Mouse (Mus musculus) intestine, embryonic 16.5 days (tissue): ENCODE results near the gene Atrnl1. TPM values are rescaled to one million over a fixed set of nuclear protein-coding genes. Genes with fewer than 3 reads are reported as not detected.
A peak's percentile ranks its signal among the peaks of the same experiment; 100 is the strongest.

ENCODE experiments used
- ATAC-seq: fragments of 200-750 bp; cut with Nextera tagmentation; 2 replicates; pipeline ENCODE4 v1.8.0; 2017; ENCODE audit warnings: moderate TSS enrichment, moderate library complexity
- H3K27ac ChIP-seq: fragments of 300-500 bp; sonication (generic); 2 replicates; pipeline ENCODE4 v1.5.1; 2014; ENCODE audit warnings: mild to moderate bottlenecking, low read length
- H3K27me3 ChIP-seq: fragments of 300-500 bp; sonication (generic); replicated peaks from 2 replicates; pipeline ENCODE4 v1.6.1; 2014; ENCODE audit warnings: low read length, control low read depth, mixed read lengths; ENCODE audit not compliant: control insufficient read depth, insufficient read depth
- H3K36me3 ChIP-seq: fragments of 300-500 bp; sonication (generic); 2 replicates; pipeline ENCODE4 v1.6.1; 2014; ENCODE audit warnings: low read length, control low read depth; ENCODE audit not compliant: control insufficient read depth, insufficient read depth
- H3K4me1 ChIP-seq: fragments of 300-500 bp; sonication (generic); 2 replicates; pipeline ENCODE4 v1.6.1; 2014; ENCODE audit warnings: low read length, control low read depth, mixed read lengths; ENCODE audit not compliant: control insufficient read depth, insufficient read depth
- H3K4me2 ChIP-seq: fragments of 300-500 bp; sonication (generic); 2 replicates; pipeline ENCODE4 v1.6.1; 2014; ENCODE audit warnings: low read depth, low read length, control low read depth
- H3K4me3 ChIP-seq: fragments of 300-500 bp; sonication (generic); 2 replicates; pipeline ENCODE4 v1.5.1; 2014; ENCODE audit warnings: mild to moderate bottlenecking, low read length
- H3K9ac ChIP-seq: fragments of 300-500 bp; sonication (generic); 2 replicates; pipeline ENCODE4 v1.6.1; 2014; ENCODE audit warnings: low read depth, low read length
- H3K9me3 ChIP-seq: fragments of 300-500 bp; sonication (generic); 2 replicates; pipeline ENCODE4 v1.6.1; 2016; ENCODE audit warnings: low read length, control low read depth; ENCODE audit not compliant: control insufficient read depth
- WGBS: fragments of 180-500 bp; shearing (Covaris S2); extraction: QIAGEN DNeasy Blood & Tissue Kit; methylation state at CpG from one replicate; pipeline ENCODE4 v1.1.7; 2014; 5-methylcytosine and 5-hydroxymethylcytosine counted together
- polyA plus RNA-seq: library from polyadenylated mRNA; unstranded; fragments of >200 nt; fragmentation: Nextera tagmentation; extraction: Ambion mirVana; gene quantifications from 2 replicates; pipeline ENCODE4 v1.2.1, GENCODE M21; 2015

Atrnl1 gene
- polyA plus RNA-seq, 1 experiment from 2014 or later, result 2.8 TPM

DNA sequence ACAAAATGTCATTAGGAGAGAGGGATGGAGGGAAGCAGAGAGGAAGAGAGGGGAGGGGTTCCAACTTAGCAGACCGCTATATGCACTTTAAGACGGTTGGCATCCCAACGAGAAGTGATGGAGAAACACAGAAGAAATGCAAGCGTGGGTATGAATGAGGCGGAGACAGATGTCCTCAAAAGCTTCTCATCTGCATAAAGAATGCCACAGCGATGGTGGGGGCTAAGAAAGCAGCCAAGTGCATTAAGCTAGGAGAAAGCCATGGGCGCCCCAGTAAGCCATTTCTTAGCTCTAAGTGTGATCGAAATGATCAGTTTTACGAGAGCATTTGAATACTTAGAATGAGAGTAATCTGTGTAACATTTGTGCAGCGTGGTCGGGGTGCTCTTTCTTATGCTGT lies 157.8 kb downstream of the Atrnl1 start:
- 86% methylated on average over 11 of the region's 11 CpGs for WGBS
- Histone ChIP-seq H3K4me3 (no peak overlapping the region), H3K27me3 (no peaks in the 10 kb centered on the region), H3K9me3 (no peaks in the 10 kb centered on the region), H3K4me1 (no peaks in the 10 kb centered on the region), H3K4me2 (no peak overlapping the region), H3K9ac (no peak overlapping the region), H3K27ac (no peak overlapping the region), H3K36me3 (no peaks in the 10 kb centered on the region)
- no peak for ATAC-seq

DNA sequence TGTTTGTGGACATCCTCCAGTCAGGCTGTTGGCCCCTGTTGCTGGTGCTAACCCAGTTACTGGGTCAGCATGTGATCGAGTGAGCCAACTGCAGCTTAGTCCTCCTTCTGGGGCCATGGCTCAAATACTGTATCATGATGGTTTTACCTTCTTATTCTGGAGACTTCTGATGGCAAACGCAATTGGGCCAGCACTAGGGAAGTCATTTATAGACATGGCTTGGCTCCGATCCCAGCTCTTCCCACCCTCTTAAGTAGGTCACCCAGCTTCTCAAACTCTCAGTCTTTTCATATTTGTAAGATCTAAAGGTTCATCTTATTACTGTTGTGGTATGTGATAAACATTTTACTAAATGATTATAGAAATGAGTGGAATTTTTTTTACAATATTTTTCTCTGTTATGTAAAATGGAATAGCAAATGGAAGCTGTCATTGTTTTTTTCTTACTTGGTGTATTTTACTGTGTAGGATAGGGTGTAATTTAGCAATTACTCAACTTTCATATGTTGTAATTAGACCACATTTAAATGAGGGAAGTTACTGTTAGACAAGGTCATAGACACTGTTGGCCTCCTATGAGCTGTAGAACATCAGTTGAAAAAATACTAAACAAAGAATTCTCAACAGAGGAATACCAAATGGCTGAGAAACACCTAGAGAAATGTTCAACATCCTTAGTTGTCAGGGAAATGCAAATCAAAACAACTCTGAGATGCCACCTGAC lies 171.7 kb downstream of the Atrnl1 start:
- H3K4me2 ChIP-seq, result no peak overlapping the region
- H3K27ac ChIP-seq, result no peak overlapping the region
- 84% methylated on average over 3 of the region's 3 CpGs for WGBS
- no peak for ATAC-seq
- H3K9me3 ChIP-seq, result no peaks in the 10 kb centered on the region
- no peak overlapping the region for H3K4me3 ChIP-seq
- no peaks in the 10 kb centered on the region for H3K4me1 ChIP-seq
- H3K36me3 ChIP-seq, result no peaks in the 10 kb centered on the region
- no peaks in the 10 kb centered on the region for H3K27me3 ChIP-seq
- no peak overlapping the region for H3K9ac ChIP-seq

DNA sequence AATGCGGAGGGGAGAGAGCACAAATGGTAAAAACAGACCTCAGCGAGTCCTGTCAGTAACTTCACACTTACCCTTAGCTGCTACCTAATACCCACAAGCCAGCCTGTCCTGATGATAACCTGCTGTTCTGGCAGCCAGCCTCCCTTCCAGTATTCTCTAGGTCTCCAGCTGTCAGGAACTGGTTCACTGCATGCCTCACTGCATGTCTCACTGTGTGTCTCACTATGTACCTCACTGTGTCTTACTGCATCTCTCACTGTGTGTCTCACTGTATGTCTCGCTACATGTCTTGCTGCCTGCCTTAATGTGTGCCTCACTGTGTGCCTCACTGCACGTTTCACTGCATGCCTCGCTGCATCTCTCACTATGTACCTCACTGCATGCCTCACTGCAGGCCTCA lies 175.9 kb downstream of the Atrnl1 start:
- Histone ChIP-seq H3K36me3 (no peaks in the 10 kb centered on the region), H3K4me2 (no peak overlapping the region), H3K4me1 (no peaks in the 10 kb centered on the region), H3K27me3 (no peaks in the 10 kb centered on the region), H3K4me3 (no peak overlapping the region), H3K27ac (no peak overlapping the region), H3K9ac (no peak overlapping the region), H3K9me3 (no peaks in the 10 kb centered on the region)
- ATAC-seq, result no peak
- WGBS, result 80% methylated on average over 5 of the region's 5 CpGs

DNA sequence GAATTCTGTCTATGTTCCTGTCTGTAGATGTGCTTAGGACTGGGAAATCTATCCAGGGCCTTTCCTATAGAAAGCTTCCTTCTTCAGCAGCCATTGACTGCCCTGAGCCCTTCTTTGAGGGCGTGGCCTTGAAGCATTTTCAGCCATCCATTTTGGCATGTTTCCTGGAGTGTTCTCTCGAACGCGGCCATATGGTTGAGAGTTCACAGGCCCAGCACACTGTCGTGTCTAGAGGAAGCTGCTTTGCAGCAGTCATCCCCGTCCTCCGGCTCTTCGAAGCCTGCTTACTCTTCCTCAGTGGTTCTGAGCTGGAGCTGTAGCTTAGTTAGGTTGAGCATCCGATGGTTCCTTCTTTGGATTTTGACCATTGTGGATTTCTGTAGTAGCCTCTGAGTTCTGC lies 191.4 kb downstream of the Atrnl1 start:
- WGBS, result 66% methylated on average over 9 of the region's 9 CpGs
- Histone ChIP-seq H3K4me2 (no peak overlapping the region), H3K4me3 (no peak overlapping the region), H3K27me3 (no peaks in the 10 kb centered on the region), H3K4me1 (peaks cover 6% of the 10 kb centered on the region), H3K9ac (no peak overlapping the region), H3K36me3 (no peaks in the 10 kb centered on the region), H3K9me3 (no peaks in the 10 kb centered on the region), H3K27ac (peak overlapping the region; percentile 30; the same call in 1 of the 2 replicates)
- ATAC-seq, result no peak

DNA sequence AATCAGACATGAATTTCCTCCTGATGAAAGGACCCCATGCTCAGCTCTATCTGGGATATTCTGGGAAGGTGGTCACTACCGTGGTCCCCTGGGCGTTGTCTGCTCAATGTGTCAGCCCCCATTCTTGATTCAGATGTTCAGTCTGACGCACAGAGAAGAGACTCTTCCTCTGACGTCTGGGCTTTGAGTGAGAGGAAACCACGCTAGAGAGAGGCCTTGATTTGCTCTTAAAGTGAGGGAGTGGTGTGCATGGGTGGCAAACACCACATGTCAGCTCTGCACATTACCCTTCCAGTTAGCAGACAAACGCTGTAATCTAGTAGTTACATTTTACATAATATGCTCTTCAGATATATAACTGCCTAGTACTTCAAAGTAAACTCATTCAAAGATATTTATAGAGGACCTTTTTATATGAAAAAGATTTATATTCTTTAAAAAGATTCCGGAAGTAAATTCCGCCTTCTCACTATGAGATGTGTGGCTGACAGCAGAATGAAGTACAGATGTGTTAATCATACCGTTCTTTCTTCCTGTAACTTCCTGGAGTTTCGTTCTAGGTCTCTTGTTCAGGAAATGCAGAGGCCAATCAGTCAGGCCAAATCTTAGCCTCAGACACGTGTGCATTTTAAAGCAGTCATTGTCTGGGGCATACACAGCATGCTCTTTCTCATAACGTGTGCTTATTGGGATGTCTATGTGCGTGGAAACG lies 192.1 kb downstream of the Atrnl1 start:
- no peak for ATAC-seq
- Histone ChIP-seq H3K27me3 (no peaks in the 10 kb centered on the region), H3K27ac (peak overlapping the region; percentile 40; the same call in 1 of the 2 replicates), H3K4me1 (peaks cover 6% of the 10 kb centered on the region), H3K9me3 (no peaks in the 10 kb centered on the region), H3K4me3 (no peak overlapping the region), H3K36me3 (no peaks in the 10 kb centered on the region), H3K4me2 (no peak overlapping the region), H3K9ac (no peak overlapping the region)
- 56% methylated on average over 14 of the region's 14 CpGs for WGBS

DNA sequence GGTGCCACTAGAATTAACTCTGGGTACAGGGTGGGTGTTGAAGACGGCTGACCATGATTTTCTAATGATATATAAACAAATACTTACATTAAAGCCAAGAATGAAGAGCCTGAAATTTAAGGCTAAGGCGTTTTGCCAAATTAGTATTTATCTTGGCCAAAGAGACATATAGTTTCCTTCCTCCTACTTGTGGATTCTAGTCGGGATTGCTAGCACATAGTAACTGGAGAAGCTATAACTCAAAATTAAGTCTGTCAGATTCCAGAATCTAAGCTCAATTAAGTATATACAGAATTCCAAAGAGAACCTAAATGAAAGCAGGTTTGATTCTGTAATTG lies 192.6 kb downstream of the Atrnl1 start:
- Histone ChIP-seq H3K27me3 (no peaks in the 10 kb centered on the region), H3K4me1 (peaks cover 6% of the 10 kb centered on the region), H3K9ac (no peak overlapping the region), H3K27ac (no peak overlapping the region), H3K36me3 (no peaks in the 10 kb centered on the region), H3K9me3 (no peaks in the 10 kb centered on the region), H3K4me3 (no peak overlapping the region), H3K4me2 (no peak overlapping the region)
- ATAC-seq, result no peak
- 44% methylated on average over 3 of the region's 3 CpGs for WGBS

DNA sequence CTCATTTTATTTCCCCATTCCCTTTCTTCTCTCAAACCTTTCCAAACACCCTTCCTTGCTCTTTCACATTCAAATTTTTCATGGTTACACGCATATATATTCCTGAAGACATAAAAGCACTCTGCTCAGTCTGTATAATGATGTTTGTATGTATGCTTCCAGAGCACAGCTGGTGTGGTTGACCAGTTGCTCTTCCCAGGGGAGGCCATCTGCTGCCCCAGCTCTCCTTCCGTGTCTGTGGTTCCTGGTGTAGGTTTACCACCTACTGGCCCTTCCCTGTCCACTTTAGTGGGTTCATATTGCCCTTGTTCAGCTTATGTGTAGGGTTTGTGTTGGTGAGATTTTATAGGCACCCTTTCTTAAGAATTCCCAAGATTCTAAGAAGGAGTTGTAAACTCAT lies 197.5 kb downstream of the Atrnl1 start:
- 68% methylated on average over 2 of the region's 2 CpGs for WGBS
- Histone ChIP-seq H3K36me3 (no peaks in the 10 kb centered on the region), H3K4me2 (no peak overlapping the region), H3K9ac (no peak overlapping the region), H3K27ac (no peak overlapping the region), H3K4me3 (no peak overlapping the region), H3K4me1 (no peaks in the 10 kb centered on the region), H3K9me3 (no peaks in the 10 kb centered on the region), H3K27me3 (no peaks in the 10 kb centered on the region)
- ATAC-seq, result no peak

DNA sequence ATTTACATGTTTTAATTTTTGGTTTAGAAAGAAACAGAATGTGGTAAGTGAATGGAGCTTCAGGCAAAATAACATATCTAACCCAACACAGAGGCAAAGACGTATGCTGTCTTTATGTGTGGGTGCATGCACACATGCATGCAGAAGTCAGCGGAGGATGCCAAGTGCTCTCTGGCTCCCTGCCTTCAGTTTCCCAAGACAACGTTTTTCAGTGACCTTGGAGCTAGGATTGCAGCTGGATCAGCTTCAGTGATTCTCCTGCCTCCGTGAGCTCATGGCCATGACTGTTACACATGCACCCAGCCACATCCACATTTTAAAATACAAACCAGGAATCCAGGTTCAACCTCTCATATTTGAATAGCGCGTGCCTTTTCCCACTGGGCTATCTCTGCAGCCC lies 203.5 kb downstream of the Atrnl1 start:
- 77% methylated on average over 6 of the region's 6 CpGs for WGBS
- no peak overlapping the region for H3K27ac ChIP-seq
- no peak overlapping the region for H3K9ac ChIP-seq
- no peak for ATAC-seq
- no peaks in the 10 kb centered on the region for H3K4me1 ChIP-seq
- no peak overlapping the region for H3K4me3 ChIP-seq
- H3K27me3 ChIP-seq, result no peaks in the 10 kb centered on the region
- no peaks in the 10 kb centered on the region for H3K9me3 ChIP-seq
- H3K4me2 ChIP-seq, result no peak overlapping the region
- no peaks in the 10 kb centered on the region for H3K36me3 ChIP-seq

DNA sequence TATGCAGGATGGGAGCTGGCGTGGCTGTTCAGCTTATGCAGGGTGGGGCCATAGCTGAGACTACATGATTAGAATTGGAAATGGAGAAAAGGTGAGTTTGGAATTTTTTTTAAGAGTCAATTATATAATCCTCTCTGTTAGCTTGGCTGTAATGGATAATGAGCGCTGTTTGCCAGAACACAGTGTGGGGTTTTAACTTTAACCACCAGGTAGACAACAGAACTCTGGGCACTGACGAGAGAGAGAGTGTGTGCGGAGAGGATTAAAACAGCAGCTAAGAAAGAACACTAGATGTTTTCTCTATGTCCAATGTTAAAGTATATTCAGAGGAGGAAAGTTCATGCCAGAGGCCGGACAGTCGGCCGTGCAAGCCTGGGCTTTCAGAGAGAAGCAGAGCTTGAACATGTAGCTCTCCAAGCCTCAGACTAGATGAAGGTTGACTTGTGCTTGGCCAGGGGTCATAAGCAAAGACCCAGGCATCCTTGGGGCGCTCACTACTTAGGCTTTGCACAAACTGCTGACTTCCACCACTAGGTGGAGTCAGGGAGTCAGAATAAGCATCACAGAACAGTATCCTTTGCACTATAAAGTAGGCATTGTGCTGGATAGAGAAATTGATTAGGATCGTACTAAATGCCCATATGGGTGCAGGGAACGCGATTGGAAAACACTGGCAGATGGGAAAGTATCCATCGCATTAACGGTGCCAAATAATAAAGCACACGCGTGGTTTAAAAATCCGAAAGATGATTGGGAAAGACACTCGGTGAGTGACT lies 205.6 kb downstream of the Atrnl1 start:
- Histone ChIP-seq H3K4me2 (no peak overlapping the region), H3K27ac (no peak overlapping the region), H3K36me3 (no peaks in the 10 kb centered on the region), H3K4me3 (no peak overlapping the region), H3K27me3 (no peaks in the 10 kb centered on the region), H3K4me1 (no peaks in the 10 kb centered on the region), H3K9me3 (no peaks in the 10 kb centered on the region), H3K9ac (no peak overlapping the region)
- WGBS, result 86% methylated on average over 17 of the region's 17 CpGs
- ATAC-seq, result no peak
